Mouse (Mus musculus) adrenal gland, postnatal 14 days (tissue): Measurements from ENCODE around the gene Senp2. TPM values are rescaled to one million over a fixed set of nuclear protein-coding genes. Genes with fewer than 3 reads are reported as not detected.

Source experiments
- DNase-seq: peaks from one replicate; pipeline ENCODE4 v3.0.0; 2021; ENCODE audit warnings: mixed read lengths
- total RNA-seq: library from RNA; stranded (reverse); gene quantifications from 2 replicates; pipeline ENCODE4 v1.2.3, GENCODE M21; 2021

The Senp2 gene
- total RNA-seq, 1 experiment from 2014 or later, result 47.3 TPM

DNA sequence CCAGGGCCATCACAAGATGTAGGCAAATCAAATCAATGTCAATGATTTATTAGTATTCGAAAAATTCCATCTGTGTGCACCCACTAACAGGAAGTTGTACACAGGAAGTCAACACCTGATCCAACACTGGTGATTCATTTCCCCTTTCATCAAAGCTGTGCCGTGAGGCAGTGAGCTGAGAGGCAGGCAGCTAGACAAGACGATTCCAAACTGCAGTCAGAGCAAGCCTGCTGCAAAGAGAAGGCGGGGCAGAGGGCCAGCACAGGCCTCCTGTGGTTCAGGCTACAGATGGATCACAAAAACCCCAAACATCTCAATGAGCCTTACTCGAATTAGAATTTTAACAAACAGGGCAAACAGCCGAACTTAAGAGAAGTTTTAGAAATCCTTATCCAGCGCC, 88.4 kb downstream of the Senp2 start:
- DNase-seq, result no peak

Other genes starting within 250 kb of the Senp2 start
- gene Ehhadh, start 221.7 kb upstream of the Senp2 start, total RNA-seq, result 81.5 and 84.5 TPM in 2 replicates
- 0.94 and 2.0 TPM in 2 replicates for gene Map3k13, start 215.1 kb upstream of the Senp2 start, total RNA-seq
- gene Tmem41a, start 61.9 kb upstream of the Senp2 start, total RNA-seq, result 16.7 and 21.1 TPM in 2 replicates
- 0.63 and 0.75 TPM in 2 replicates for gene Liph, start 13.8 kb upstream of the Senp2 start, total RNA-seq
- 12.8 and 20.4 TPM in 2 replicates for gene Igf2bp2, start 153.8 kb downstream of the Senp2 start, total RNA-seq